Mouse (Mus musculus): ENCODE measurements around the gene Rere.

DNA sequence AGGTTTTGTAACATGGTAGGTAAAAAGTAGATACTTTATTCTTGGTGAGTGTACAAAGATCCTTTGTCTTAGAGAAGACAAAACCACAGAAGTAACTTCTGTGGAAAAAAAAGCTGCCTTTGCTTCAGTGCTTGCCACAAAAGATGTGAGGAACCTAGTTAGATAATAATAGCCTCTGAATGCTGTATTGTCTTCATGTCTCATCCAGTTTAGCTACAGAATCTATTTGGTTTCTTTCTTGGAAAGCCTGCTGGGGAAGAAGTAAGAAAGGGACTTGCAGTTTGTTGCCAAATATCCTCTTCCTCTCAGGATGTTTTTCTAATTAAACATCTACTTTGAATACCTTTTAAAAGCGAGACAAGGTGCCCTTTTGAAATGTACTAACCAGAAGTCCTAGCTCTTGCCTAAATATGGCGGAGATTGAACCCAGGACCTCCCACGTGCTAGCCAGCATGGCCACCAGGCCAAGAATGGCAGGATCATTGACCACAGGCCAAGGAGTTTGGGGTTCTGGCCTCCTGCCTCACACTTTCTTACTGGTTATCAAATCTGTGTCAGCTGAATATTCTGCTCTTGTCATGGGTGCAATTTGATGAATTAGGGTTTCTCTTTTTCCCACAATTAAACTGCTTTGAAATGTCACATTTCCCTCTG lies 42.9 kb upstream of the Rere start:
- TF ChIP-seq CTCF (IDR thresholded peaks at IDR 0.05 in 2 of 3, conservative IDR thresholded peaks at IDR 0.05 in 1 of 3; ENCODE audit: control insufficient read depth in 1 of 3, insufficient read depth in 1 of 3, low read depth in 2 of 3, low read length in 3 of 3, poor library complexity in 1 of 3, severe bottlenecking in 1 of 3) (no peak), ELF1 (IDR thresholded peaks at IDR 0.05; ENCODE audit: low read depth, low read length) (no peak), TBP (IDR thresholded peaks at IDR 0.05; ENCODE audit: low read depth, low read length) (no peak)

All from MEL (cell line).